Mouse (Mus musculus) Patski (cell line): Measurements from ENCODE around the gene Nck1. TPM values are rescaled to one million over a fixed set of nuclear protein-coding genes. Genes with fewer than 3 reads are reported as not detected.

ENCODE experiments used
- ATAC-seq: fragments of 100-300 bp; one replicate; pipeline ENCODE4 v1.8.0; 2021
- CTCF ChIA-PET: fragments of 350-600 bp; sonication (Branson Sonifier 250); formaldehyde crosslinking; loops from one replicate; lab custom pipeline; 2022; ENCODE audit warnings: inconsistent platforms; lab: Charles Lee
- POLR2A ChIA-PET: fragments of 350-600 bp; sonication (Branson Sonifier 250); formaldehyde crosslinking; loops from one replicate; lab custom pipeline; 2022; ENCODE audit warnings: antibody characterized with exemption, inconsistent platforms; lab: Charles Lee
- DNase-seq: peaks from one replicate; pipeline ENCODE4 v3.0.0-alpha.2; 2011; ENCODE audit warnings: low read depth, low spot score
- H3K27me3 ChIP-seq: fragments of 371-371 bp; one replicate; pipeline ENCODE4 v1.5.1; 2021
- CTCF ChIP-seq: fragments of 100-300 bp; IDR thresholded peaks from one replicate; pipeline ENCODE4 v1.5.1; 2021
- in situ Hi-C: fragments of 300-500 bp; cut with MboI; formaldehyde crosslinking; loops from 3 replicates; pipeline ENCODE4 v1.11.1; 2018; ENCODE audit warnings: low pct_unique_long_range_greater_than_20kb, mixed read lengths
- polyA plus RNA-seq: library from polyadenylated mRNA; unstranded; gene quantifications from one replicate; pipeline ENCODE4 v1.2.3, GENCODE M21; 2021

Nck1 gene
- polyA plus RNA-seq, 1 experiment from 2014 or later, result 65.1 TPM

DNA sequence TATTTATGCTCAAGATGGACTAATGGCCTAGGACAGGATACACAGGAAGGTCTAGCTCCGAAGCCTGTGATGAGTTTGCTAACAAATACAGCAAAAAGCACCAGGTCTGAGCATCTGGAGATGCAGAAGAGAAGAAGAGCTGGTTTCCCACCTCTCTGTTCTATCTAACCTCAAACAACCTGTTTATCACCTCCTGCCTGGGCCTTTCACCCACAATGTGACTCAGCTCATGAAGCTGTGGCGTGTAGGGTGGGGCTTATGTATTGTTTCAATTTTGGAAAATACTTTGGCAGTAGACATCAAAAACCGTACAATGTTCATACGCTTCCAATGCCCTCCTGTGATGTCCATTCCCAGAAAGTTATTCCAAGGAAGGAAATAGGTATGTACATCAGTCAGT lies 83.8 kb downstream of the Nck1 start:
- in situ Hi-C loops, result no loop called here
- ATAC-seq (no peak), DNase-seq (no peak)
- H3K27me3 ChIP-seq, result no peaks in the 10 kb centered on the region
- POLR2A ChIA-PET, result interaction anchor here (0.6 kb wide), 1 partner anchor 9 kb away, joined by 3 read pairs; no protein-coding TSS in a partner anchor
- CTCF ChIA-PET, result no interaction called here
- no peak for TF ChIP-seq CTCF

DNA sequence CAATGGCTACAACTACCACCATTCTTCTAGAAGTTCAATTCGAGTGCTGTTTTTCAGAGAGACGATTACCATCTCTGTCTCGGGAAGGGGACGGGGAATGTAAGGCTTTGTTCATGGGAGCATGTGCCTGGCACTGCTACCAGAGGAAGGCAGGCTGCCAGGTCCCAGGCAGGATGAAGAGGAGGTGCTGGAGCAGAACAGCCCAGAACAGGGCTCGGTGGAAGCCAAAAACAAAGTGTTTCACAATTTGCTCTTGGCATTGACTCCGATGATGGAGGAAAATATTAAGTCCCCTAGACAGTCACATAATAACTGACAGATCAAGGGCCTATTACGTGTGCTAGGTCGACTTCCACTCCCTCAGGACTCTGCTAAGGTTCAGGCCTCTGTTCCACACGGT lies 84.3 kb downstream of the Nck1 start:
- no peak for TF ChIP-seq CTCF
- H3K27me3 ChIP-seq, result no peaks in the 10 kb centered on the region
- DNase-seq (no peak), ATAC-seq (peak; percentile 21)
- ChIA-PET CTCF (no interaction called here), POLR2A (interaction anchor here (0.6 kb wide), 1 partner anchor 8 kb away, joined by 3 read pairs; no protein-coding TSS in a partner anchor)
- in situ Hi-C loops, result no loop called here

DNA sequence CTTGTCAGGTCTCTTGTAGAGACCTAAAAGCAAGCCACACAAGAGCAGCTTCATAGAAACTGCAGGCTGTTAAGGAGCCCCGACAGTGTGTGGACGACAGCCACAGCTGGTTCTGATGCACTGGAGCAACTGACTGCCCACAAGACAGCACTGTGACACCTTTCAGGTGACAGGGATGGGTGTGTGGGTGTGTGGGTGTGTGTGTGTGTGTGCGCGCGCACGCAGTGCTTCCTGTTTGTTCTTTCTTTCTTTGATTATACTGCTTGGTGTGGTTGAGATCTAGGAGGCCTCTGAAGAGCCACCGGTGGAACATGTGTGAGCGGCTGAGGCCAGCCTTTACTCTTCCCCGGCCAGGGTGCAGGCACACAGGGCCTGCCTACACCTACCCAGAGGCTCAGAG lies 85.7 kb downstream of the Nck1 start:
- in situ Hi-C loops, result no loop called here
- CTCF ChIA-PET, result interaction anchor here (1.0 kb wide), 1 partner anchor 183 kb away, joined by 3 read pairs; no protein-coding TSS in a partner anchor
- DNase-seq (no peak), ATAC-seq (no peak)
- POLR2A ChIA-PET, result no interaction called here
- TF ChIP-seq CTCF, result no peak
- H3K27me3 ChIP-seq, result no peaks in the 10 kb centered on the region

DNA sequence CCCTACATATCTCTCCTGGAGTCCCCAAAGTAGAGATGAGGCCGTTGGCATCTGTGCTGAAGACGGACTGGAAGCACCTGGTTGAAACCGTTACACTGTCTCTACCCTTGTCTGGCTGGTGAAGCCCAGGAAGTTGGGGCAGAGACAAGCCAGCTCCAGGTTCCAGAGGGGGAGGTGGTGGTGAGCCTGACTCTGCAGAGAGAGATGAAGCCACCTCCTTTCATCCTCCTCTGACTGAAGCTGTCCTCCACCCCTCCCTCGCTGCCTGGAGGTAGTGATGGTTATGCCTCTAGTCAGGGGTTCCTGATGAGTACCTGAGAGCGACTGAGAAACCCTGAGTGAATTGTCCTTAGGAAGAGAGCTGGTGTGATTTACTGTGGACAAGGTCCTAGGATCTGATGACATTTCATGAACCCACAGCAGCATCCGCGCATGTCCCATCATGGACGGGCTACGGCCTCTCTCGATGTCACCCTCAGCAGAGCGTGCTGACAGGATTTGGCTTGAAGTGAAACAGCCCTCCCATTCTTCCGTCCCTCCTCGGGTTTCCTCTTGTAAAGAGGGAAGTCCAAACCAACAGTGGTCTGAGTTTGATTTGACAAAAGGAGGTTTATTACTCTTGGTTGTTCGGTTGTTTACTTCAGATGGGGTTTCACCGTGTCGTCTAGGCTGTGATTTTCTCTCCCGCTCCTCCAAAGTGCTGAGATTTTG lies 87.8 kb downstream of the Nck1 start:
- in situ Hi-C loops, result loop anchor here (10.0 kb wide), 1 partner anchor 547 kb away; no protein-coding TSS in a partner anchor
- DNase-seq (no peak), ATAC-seq (no peak)
- ChIA-PET POLR2A (no interaction called here), CTCF (interaction anchor here (0.8 to 1.0 kb wide), 3 partner anchors 44 to 184 kb away, joined by 3 read pairs; no protein-coding TSS in a partner anchor)
- no peak for TF ChIP-seq CTCF
- no peaks in the 10 kb centered on the region for H3K27me3 ChIP-seq

DNA sequence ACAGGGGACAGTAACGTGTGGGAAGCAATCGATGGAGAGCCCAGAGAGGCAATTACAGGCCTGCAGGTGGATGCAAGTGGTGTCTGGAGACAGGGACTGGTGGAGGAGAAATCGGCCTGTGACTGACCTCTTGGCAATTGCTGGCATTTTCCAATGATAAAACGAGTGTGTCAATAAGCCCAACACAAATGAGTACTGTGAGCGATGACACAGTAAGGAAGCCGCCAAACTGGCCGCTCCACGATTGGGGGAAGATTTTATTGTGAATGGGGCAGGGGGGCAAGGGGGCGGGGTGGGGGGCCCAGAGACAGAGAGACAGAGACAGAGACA lies 91.3 kb downstream of the Nck1 start:
- DNase-seq (no peak), ATAC-seq (no peak)
- in situ Hi-C loops, result loop anchor here (5.0 to 10.0 kb wide), 5 partner anchors 93 to 703 kb away; partner anchors contain the start of gene Nck1
- ChIA-PET CTCF (interaction anchor here (1.0 to 2.9 kb wide), 4 partner anchors 13 to 188 kb away, joined by 3 to 19 read pairs (median 4); no protein-coding TSS in a partner anchor), POLR2A (interaction anchor here (0.7 to 2.9 kb wide), 2 partner anchors 188 to 640 kb away, joined by 3 to 12 read pairs; no protein-coding TSS in a partner anchor)
- TF ChIP-seq CTCF, result no peak
- no peaks in the 10 kb centered on the region for H3K27me3 ChIP-seq

DNA sequence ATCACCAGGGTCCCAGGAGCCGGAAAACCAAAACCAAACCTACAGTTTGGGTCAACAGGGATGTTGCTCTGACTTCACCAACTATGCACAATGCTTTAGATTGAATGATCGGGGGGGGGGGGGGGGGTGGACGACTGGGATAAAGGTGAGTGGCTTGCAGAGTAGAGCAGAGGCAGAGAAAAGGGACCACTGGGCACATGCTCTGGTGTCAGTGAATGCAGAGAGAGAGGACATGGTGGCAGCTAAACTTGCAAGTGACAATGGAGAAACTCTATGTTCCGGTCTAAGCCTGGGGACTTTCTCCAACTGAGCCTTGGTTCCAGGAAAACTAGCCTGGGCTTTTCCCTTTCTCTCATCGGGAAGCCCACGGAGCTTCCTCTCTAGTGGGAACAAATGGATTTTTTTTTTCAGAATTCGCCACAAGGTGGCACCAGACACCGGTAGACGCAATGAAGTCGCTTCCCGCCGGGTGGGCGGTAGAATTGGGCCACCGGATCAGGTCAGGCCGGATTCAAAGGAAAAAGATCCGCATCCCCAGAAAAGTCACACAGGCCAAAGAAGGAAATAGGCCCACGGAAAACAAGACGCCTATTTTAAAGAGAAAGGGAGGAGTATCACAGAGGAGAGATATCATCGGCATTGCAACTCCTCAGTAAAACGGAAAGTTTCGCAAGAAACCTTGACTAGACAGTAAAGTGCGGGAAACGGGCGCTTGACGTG lies 91.8 kb downstream of the Nck1 start:
- in situ Hi-C loops, result loop anchor here (5.0 to 10.0 kb wide), 5 partner anchors 93 to 703 kb away; partner anchors contain the start of gene Nck1
- DNase-seq, result no peak
- POLR2A ChIA-PET, result interaction anchor here (0.7 to 2.9 kb wide), 2 partner anchors 8 to 188 kb away, joined by 3 to 12 read pairs; no protein-coding TSS in a partner anchor
- TF ChIP-seq CTCF, result peak; percentile 83
- CTCF ChIA-PET, result interaction anchor here (0.8 to 2.9 kb wide), 6 partner anchors 13 to 458 kb away, joined by 3 to 19 read pairs (median 3); partner anchors contain the start of gene Nck1
- no peaks in the 10 kb centered on the region for H3K27me3 ChIP-seq
- ATAC-seq, result peak; percentile 83

DNA sequence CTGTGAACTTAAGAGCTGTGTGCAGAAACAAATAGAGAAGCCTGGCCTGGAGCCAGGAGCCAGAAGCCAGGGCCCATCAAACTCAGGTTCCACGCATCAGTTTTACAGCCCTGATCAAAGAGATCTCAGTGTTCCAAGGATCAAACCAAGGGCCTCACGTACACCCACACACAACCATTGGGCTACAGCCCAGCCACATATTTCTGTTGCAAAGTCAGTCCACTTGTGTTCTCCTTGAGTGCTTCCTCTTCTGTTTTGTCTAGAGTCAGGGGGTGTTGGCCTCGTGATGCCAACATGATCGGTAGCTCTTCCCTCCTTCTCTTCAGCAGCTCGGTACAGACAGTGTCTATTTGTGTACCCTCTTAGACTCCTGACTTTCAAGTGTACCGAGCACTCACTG lies 93.5 kb downstream of the Nck1 start:
- POLR2A ChIA-PET, result interaction anchor here (1.4 kb wide), 1 partner anchor 191 kb away, joined by 5 read pairs; no protein-coding TSS in a partner anchor
- no peak for TF ChIP-seq CTCF
- CTCF ChIA-PET, result interaction anchor here (1.2 to 2.9 kb wide), 2 partner anchors 190 to 465 kb away, joined by 4 to 19 read pairs; no protein-coding TSS in a partner anchor
- DNase-seq (no peak), ATAC-seq (no peak)
- in situ Hi-C loops, result loop anchor here (5.0 to 10.0 kb wide), 5 partner anchors 95 to 705 kb away; partner anchors contain the start of gene Nck1
- no peaks in the 10 kb centered on the region for H3K27me3 ChIP-seq

DNA sequence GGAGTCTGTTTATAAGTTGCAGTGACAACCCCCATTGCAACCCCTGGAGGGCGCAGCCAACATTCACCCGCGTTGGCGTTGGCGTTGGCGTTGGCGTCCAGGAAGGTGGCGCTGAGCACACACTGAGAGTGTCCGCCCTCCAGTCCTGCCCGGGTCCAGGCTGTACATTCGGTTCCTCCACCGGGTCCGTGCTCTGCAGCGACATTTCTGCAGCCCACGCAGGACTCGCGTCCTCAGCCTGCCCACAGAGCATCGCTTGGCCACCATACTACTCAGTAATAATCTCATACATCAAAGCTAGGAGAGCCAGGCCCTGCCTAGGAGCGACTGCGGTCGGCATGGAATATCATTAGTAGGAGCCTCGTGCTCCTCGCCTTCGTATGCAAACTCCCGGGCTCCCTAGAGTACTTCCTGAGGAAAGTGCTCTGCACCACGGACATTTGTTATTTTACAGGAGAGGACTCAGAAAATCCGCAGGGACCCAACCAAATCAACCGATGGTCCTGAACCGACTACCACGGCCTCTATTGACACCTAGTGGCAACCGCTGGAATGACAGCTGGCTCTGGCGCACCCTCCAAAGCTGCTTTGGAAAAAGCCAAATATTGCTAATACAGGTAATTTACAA lies 99.8 kb downstream of the Nck1 start:
- in situ Hi-C loops, result no loop called here
- DNase-seq, result no peak
- no peaks in the 10 kb centered on the region for H3K27me3 ChIP-seq
- peak; percentile 93 for ATAC-seq
- peak; percentile 89 for TF ChIP-seq CTCF
- POLR2A ChIA-PET, result interaction anchor here (0.7 kb wide), 1 partner anchor 173 kb away, joined by 4 read pairs; no protein-coding TSS in a partner anchor
- CTCF ChIA-PET, result interaction anchor here (0.9 to 2.6 kb wide), 5 partner anchors 9 to 600 kb away, joined by 3 to 15 read pairs (median 5); no protein-coding TSS in a partner anchor

Other genes with a start within 250 kb of the Nck1 start
- gene Il20rb, start 59.3 kb downstream of the Nck1 start, polyA plus RNA-seq, result 0.59 TPM
- gene Slc35g2, start 25.0 kb upstream of the Nck1 start, polyA plus RNA-seq, result 0.77 TPM
- 29.1 TPM for gene Stag1, start 51.7 kb upstream of the Nck1 start, polyA plus RNA-seq